Mouse (Mus musculus): ENCODE measurements around the gene Eml1.

DNA sequence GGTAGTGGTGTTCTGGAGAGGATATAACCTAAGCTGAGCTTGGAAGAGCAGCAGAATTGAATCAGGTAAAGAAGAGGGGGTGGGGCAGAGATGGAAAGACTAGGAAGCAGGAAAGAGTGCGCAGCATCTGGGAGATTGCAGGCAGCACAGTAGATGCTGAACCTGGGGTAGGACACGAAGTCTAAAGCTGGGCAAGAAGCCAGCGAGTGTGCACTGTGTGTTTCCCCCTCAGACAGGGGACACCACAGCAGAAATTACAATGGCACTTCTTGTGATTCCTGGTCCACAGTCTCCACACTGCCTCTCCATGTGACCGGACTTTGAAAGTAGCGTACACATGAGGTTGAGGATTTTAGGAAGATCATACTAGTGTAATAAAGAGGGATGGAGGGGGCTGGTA, 79.8 kb downstream of the Eml1 start:
- TF ChIP-seq POLR2A (IDR thresholded peaks at IDR 0.05; ENCODE audit: control insufficient read depth, extremely low read depth, insufficient read depth, low read length, poor library complexity) (no peak), CTCF (IDR thresholded peaks at IDR 0.05; ENCODE audit: borderline replicate concordance, control insufficient read depth, extremely low read depth, insufficient read depth, low read length, poor library complexity) (no peak)
